Mouse (Mus musculus) myocyte (in vitro differentiated cells): ENCODE results near the gene Ppp1r3c.

Experiments used
- E2F4 ChIP-seq: IDR thresholded peaks from one replicate; pipeline ENCODE4 v1.6.1; 2011; ENCODE audit warnings: mild to moderate bottlenecking, control low read depth, moderate library complexity; ENCODE audit not compliant: insufficient read depth
- MAX ChIP-seq: IDR thresholded peaks from one replicate; pipeline ENCODE4 v1.6.1; 2011; ENCODE audit warnings: low read depth, mild to moderate bottlenecking, control low read depth
- MYOD1 ChIP-seq, 3 experiments: IDR thresholded peaks; one replicate each; pipeline ENCODE4 v1.6.1; 2011; ENCODE audit warnings: control low read depth in 2 of 3, low read depth in 2 of 3, mild to moderate bottlenecking in 2 of 3, moderate library complexity in 1 of 3; ENCODE audit not compliant: insufficient read length in 2 of 3, control insufficient read depth in 1 of 3
- MYOG ChIP-seq, 3 experiments: IDR thresholded peaks; one replicate each; pipeline ENCODE4 v1.6.1; 2011; ENCODE audit warnings: control low read depth in 2 of 3, low read depth in 2 of 3, mild to moderate bottlenecking in 2 of 3; ENCODE audit not compliant: insufficient read length in 2 of 3, control insufficient read depth in 1 of 3, insufficient read depth in 1 of 3
- POLR2A ChIP-seq: IDR thresholded peaks from one replicate; pipeline ENCODE4 v1.6.1; 2011; ENCODE audit warnings: low read depth, mild to moderate bottlenecking, control low read depth, moderate library complexity; ENCODE audit not compliant: insufficient read length
- TCF12 ChIP-seq: IDR thresholded peaks from one replicate; pipeline ENCODE4 v1.6.1; 2011; ENCODE audit warnings: mild to moderate bottlenecking, control low read depth; ENCODE audit not compliant: poor library complexity, insufficient read depth, severe bottlenecking
- TCF3 ChIP-seq: IDR thresholded peaks from one replicate; pipeline ENCODE4 v1.6.1; 2011; ENCODE audit warnings: low read depth, control low read depth; ENCODE audit not compliant: insufficient read length
- USF1 ChIP-seq: IDR thresholded peaks from one replicate; pipeline ENCODE4 v1.6.1; 2011; ENCODE audit warnings: low read depth, mild to moderate bottlenecking, control low read depth, moderate library complexity

DNA sequence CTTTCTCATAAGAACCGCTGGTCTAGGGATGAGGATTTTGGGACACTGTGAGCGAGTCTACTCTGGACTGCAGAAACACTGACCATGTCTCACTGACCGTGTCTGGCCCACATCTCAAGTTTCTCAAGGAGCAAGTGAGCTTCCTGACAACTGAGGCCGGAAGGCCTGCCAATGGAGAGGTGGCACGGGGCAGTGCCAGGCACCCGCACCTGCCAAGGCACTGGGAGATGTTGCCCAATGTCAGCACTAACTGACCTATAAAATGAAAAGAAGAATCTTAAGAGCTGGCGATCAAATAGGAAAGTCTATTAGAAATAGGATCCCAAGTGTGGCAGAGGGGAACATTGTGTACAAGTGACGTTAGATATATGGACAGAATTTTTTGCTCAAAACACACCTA, 39.1 kb upstream of the Ppp1r3c start:
- TF ChIP-seq POLR2A (no peak), USF1 (no peak), MYOD1 (IDR thresholded peaks at IDR 0.05; ENCODE audit: control insufficient read depth in 1 of 3, insufficient read length in 2 of 3, low read depth in 2 of 3) (no peak), MAX (no peak), TCF12 (no peak), TCF3 (no peak), E2F4 (no peak), MYOG (IDR thresholded peaks at IDR 0.05; ENCODE audit: control insufficient read depth in 1 of 3, insufficient read depth in 1 of 3, insufficient read length in 2 of 3, low read depth in 2 of 3) (no peak)
